Mouse (Mus musculus): ENCODE data around the gene Hoxa1.

GRCm38 (mm10) chr6:52197271-52197670, 39.2 kb upstream of the Hoxa1 start:
- TF ChIP-seq CTCF (IDR thresholded peaks at IDR 0.05; ENCODE audit: extremely low read depth, insufficient read depth, insufficient read length, insufficient replicate concordance) (no peak), POLR2A (IDR thresholded peaks at IDR 0.05; ENCODE audit: low read depth, low read length) (no peak)

Measured in spleen, adult 2 months (tissue).